Mouse (Mus musculus): Measurements from ENCODE around the gene Son. TPM values are rescaled to one million over a fixed set of nuclear protein-coding genes. Genes with fewer than 3 reads are reported as not detected.

Gene Son
- polyA plus RNA-seq, 1 experiment: 159 TPM

- WGBS: 13% methylated on average over 1 of the region's 1 CpGs
- H3K4me3 ChIP-seq (ENCODE audit: insufficient read depth, low read depth, low read length): no peak overlapping the region
- H3K27ac ChIP-seq (ENCODE audit: insufficient read depth, low read depth, low read length): no peak overlapping the region
- peaks cover 15% of the 10 kb centered on the region for H3K4me1 ChIP-seq (ENCODE audit: control insufficient read depth, insufficient read depth, low read length)
- TF ChIP-seq POLR2A (IDR thresholded peaks at IDR 0.05; ENCODE audit: insufficient read depth, low read depth, low read length) (no peak), CTCF (IDR thresholded peaks at IDR 0.05; ENCODE audit: insufficient read depth, low read depth, low read length) (no peak)
Measured at GRCm38 (mm10) chr16:91661397-91661796, 14.1 kb downstream of the Son start.

DNA sequence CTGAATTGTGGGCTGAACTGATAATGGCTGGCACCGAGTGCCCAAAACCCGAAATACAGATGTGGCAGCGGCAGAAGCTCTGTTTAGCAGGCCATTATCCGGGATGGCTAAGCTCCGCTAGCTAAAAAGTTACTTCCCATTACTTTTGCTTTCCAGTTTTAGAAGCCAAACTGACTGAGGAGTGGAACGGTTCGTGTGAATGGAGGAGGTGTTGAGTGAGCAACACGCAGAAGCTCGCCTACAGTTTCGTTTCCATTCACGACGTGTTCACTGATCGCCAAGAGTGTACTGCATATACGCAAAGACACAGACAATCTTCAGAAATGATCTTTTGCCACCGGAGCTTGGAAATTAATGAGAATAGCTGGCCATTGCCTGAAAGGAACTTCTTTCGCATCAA is 15.0 kb downstream of the Son start:
- 70% methylated on average over 16 of the region's 16 CpGs for WGBS
- Histone ChIP-seq H3K4me1 (ENCODE audit: control insufficient read depth, insufficient read depth, low read length) (peaks cover 15% of the 10 kb centered on the region), H3K27ac (ENCODE audit: insufficient read depth, low read depth, low read length) (no peak overlapping the region), H3K4me3 (ENCODE audit: insufficient read depth, low read depth, low read length) (no peak overlapping the region)
- no peak for TF ChIP-seq POLR2A (IDR thresholded peaks at IDR 0.05; ENCODE audit: insufficient read depth, low read depth, low read length)
- no peak for TF ChIP-seq CTCF (IDR thresholded peaks at IDR 0.05; ENCODE audit: insufficient read depth, low read depth, low read length)

- peaks cover 11% of the 10 kb centered on the region for H3K4me1 ChIP-seq (ENCODE audit: control insufficient read depth, insufficient read depth, low read length)
- H3K27ac ChIP-seq (ENCODE audit: insufficient read depth, low read depth, low read length): no peak overlapping the region
- TF ChIP-seq CTCF (IDR thresholded peaks at IDR 0.05; ENCODE audit: insufficient read depth, low read depth, low read length): no peak
- TF ChIP-seq POLR2A (IDR thresholded peaks at IDR 0.05; ENCODE audit: insufficient read depth, low read depth, low read length): no peak
- H3K4me3 ChIP-seq (ENCODE audit: insufficient read depth, low read depth, low read length): no peak overlapping the region
- WGBS: 95% methylated on average over 3 of the region's 3 CpGs
Measured at GRCm38 (mm10) chr16:91663795-91664194, 16.5 kb downstream of the Son start.

GRCm38 (mm10) chr16:91674500-91674899 is 27.2 kb downstream of the Son start:
- WGBS: 72% methylated on average over 4 of the region's 4 CpGs
- no peak overlapping the region for H3K27ac ChIP-seq (ENCODE audit: insufficient read depth, low read depth, low read length)
- H3K4me3 ChIP-seq (ENCODE audit: insufficient read depth, low read depth, low read length): no peak overlapping the region
- TF ChIP-seq CTCF (IDR thresholded peaks at IDR 0.05; ENCODE audit: insufficient read depth, low read depth, low read length): no peak
- H3K4me1 ChIP-seq (ENCODE audit: control insufficient read depth, insufficient read depth, low read length): no peaks in the 10 kb centered on the region

GRCm38 (mm10) chr16:91678147-91678911 is 31.0 kb downstream of the Son start:
- Histone ChIP-seq H3K27ac (ENCODE audit: insufficient read depth, low read depth, low read length) (no peak overlapping the region), H3K4me3 (ENCODE audit: insufficient read depth, low read depth, low read length) (no peak overlapping the region), H3K4me1 (ENCODE audit: control insufficient read depth, insufficient read depth, low read length) (no peaks in the 10 kb centered on the region)
- TF ChIP-seq CTCF (IDR thresholded peaks at IDR 0.05; ENCODE audit: insufficient read depth, low read depth, low read length): no peak
- no peak for TF ChIP-seq POLR2A (IDR thresholded peaks at IDR 0.05; ENCODE audit: insufficient read depth, low read depth, low read length)
- WGBS: 85% methylated on average over 5 of the region's 5 CpGs

GRCm38 (mm10) chr16:91680656-91681055 is 33.4 kb downstream of the Son start:
- Histone ChIP-seq H3K27ac (ENCODE audit: insufficient read depth, low read depth, low read length) (no peak overlapping the region), H3K4me1 (ENCODE audit: control insufficient read depth, insufficient read depth, low read length) (no peaks in the 10 kb centered on the region), H3K4me3 (ENCODE audit: insufficient read depth, low read depth, low read length) (no peak overlapping the region)
- WGBS: 76% methylated on average over 5 of the region's 5 CpGs
- no peak for TF ChIP-seq CTCF (IDR thresholded peaks at IDR 0.05; ENCODE audit: insufficient read depth, low read depth, low read length)
- TF ChIP-seq POLR2A (IDR thresholded peaks at IDR 0.05; ENCODE audit: insufficient read depth, low read depth, low read length): no peak

DNA sequence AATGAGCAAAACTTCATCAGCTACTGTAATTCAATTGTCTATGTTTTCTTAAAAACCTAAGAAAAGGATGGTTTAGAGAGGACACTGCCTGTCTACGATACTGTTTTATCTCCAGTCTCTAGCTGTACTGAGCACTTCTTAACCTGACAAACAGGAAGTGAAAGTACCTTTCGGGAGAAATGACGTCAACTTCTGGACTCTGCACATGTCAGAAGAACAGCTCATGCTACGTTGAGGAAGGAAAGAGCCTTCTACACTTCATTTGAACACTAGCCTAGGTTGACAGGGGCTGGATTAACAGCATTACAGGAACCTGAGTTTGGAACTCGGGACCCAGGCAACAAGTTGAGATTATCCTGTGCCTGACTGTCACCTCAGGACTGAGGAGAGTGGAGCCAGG is 38.2 kb downstream of the Son start:
- Histone ChIP-seq H3K4me3 (ENCODE audit: insufficient read depth, low read depth, low read length) (no peak overlapping the region), H3K4me1 (ENCODE audit: control insufficient read depth, insufficient read depth, low read length) (0 out of 2 replicates have a peak, but pooled peaks cover 4% of the 10 kb centered on the region), H3K27ac (ENCODE audit: insufficient read depth, low read depth, low read length) (no peak overlapping the region)
- TF ChIP-seq CTCF (IDR thresholded peaks at IDR 0.05; ENCODE audit: insufficient read depth, low read depth, low read length) (no peak), POLR2A (IDR thresholded peaks at IDR 0.05; ENCODE audit: insufficient read depth, low read depth, low read length) (no peak)
- WGBS: 89% methylated on average over 5 of the region's 5 CpGs

DNA sequence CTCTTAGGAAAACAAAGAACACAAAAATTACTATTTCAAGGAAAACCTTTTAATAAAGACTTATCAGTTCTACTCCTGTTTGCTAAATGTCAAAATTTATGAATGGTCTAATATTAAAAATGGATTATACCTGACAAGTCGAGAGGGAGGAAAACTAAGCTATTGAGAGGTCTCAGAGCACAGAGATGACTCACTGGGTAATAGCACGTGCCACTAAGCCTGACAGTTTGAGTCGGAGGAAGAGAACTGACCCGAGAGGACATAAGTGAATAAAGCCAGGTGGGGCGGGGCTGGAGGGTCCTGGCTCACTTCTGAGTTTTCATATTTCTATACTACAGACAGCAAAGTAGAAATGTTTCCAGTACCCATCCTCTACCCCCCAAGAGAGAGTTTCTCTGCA is 39.1 kb downstream of the Son start:
- Histone ChIP-seq H3K4me1 (ENCODE audit: control insufficient read depth, insufficient read depth, low read length) (0 out of 2 replicates have a peak, but pooled peaks cover 4% of the 10 kb centered on the region), H3K27ac (ENCODE audit: insufficient read depth, low read depth, low read length) (no peak overlapping the region), H3K4me3 (ENCODE audit: insufficient read depth, low read depth, low read length) (no peak overlapping the region)
- TF ChIP-seq CTCF (IDR thresholded peaks at IDR 0.05; ENCODE audit: insufficient read depth, low read depth, low read length) (no peak), POLR2A (IDR thresholded peaks at IDR 0.05; ENCODE audit: insufficient read depth, low read depth, low read length) (no peak)
- 84% methylated on average over 5 of the region's 5 CpGs for WGBS

DNA sequence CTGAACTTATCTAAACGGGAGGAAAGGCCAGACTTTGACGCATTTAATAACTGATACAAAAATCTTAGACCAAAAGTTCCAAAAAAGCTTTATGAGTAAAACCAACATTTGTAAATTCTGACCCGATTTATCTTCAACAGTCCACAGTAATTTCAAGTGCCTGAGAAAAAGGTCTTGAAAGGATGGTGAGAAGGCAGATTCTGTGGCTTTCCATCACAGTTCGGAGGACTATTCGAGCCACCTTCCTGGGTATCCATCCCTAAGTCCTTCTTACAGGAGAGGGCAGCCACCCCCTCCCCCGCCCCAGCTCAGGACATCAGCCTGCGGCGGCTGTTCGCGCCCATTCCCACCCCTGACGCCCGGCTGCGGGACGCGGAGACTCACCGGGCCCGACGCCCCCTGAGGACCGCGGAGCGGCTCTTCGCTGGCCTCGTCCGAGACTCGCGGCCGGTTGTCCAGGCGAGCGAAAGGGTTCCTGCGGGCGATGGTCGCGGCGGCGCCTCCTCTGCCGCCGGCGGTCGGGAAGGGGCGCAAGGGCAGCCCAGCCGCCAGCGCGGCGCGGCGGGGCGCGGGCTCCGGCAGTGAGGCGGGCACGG is 40.8 kb downstream of the Son start:
- 0 out of 2 replicates have a peak, but pooled peaks cover 4% of the 10 kb centered on the region for H3K4me1 ChIP-seq (ENCODE audit: control insufficient read depth, insufficient read depth, low read length)
- H3K4me3 ChIP-seq (ENCODE audit: insufficient read depth, low read depth, low read length): peak overlapping the region; percentile 91
- H3K27ac ChIP-seq (ENCODE audit: insufficient read depth, low read depth, low read length): no peak overlapping the region; the same call in 1 of the 2 replicates
- TF ChIP-seq CTCF (IDR thresholded peaks at IDR 0.05; ENCODE audit: insufficient read depth, low read depth, low read length): no peak
- no peak for TF ChIP-seq POLR2A (IDR thresholded peaks at IDR 0.05; ENCODE audit: insufficient read depth, low read depth, low read length)
- 2% methylated on average over 51 of the region's 51 CpGs for whole genome bisulfite sequencing

Measured in olfactory bulb, adult 2 months (tissue).